Mouse (Mus musculus): ENCODE data around the gene Cep131.

The Cep131 gene

GRCm38 (mm10) chr11:120086702-120087152, at the start of gene Cep131:
Gene Cep131, minus strand, starts transcription at chr11:120086827.
- peak; percentile 98 for DNase-seq (ENCODE audit: low read depth)

GRCm38 (mm10) chr11:120136195-120136594, 49.6 kb upstream of the Cep131 start:
- DNase-seq (ENCODE audit: low read depth), result no peak

GRCm38 (mm10) chr11:120134847-120135530, 48.4 kb upstream of the Cep131 start:
- DNase-seq (ENCODE audit: low read depth), result no peak

GRCm38 (mm10) chr11:120134148-120134547, 47.5 kb upstream of the Cep131 start:
- DNase-seq (ENCODE audit: low read depth), result no peak

GRCm38 (mm10) chr11:120129281-120129680, 42.7 kb upstream of the Cep131 start:
- no peak for DNase-seq (ENCODE audit: low read depth)

GRCm38 (mm10) chr11:120126845-120127244, 40.2 kb upstream of the Cep131 start:
- DNase-seq (ENCODE audit: low read depth), result peak; percentile 24

GRCm38 (mm10) chr11:120122126-120122525, 35.5 kb upstream of the Cep131 start:
- no peak for DNase-seq (ENCODE audit: low read depth)

GRCm38 (mm10) chr11:120120642-120121420, 34.2 kb upstream of the Cep131 start:
- DNase-seq (ENCODE audit: low read depth), result peak; percentile 32

- no peak for DNase-seq (ENCODE audit: low read depth)
These were observed 33.4 kb upstream of the Cep131 start for GRCm38 (mm10) chr11:120119936-120120541.

- no peak for DNase-seq (ENCODE audit: low read depth)
These were observed 32.5 kb upstream of the Cep131 start for GRCm38 (mm10) chr11:120119108-120119507.

- no peak for DNase-seq (ENCODE audit: low read depth)
These were observed 31.0 kb upstream of the Cep131 start for GRCm38 (mm10) chr11:120117626-120118025.

GRCm38 (mm10) chr11:120114488-120115215, 28.0 kb upstream of the Cep131 start:
- DNase-seq (ENCODE audit: low read depth), result no peak

- no peak for DNase-seq (ENCODE audit: low read depth)
These were observed 25.5 kb upstream of the Cep131 start for GRCm38 (mm10) chr11:120112136-120112535.

- peak; percentile 78 for DNase-seq (ENCODE audit: low read depth)
These were observed 24.4 kb upstream of the Cep131 start for GRCm38 (mm10) chr11:120111033-120111432.

GRCm38 (mm10) chr11:120110554-120110953, 23.9 kb upstream of the Cep131 start:
- peak; percentile 17 for DNase-seq (ENCODE audit: low read depth)

- no peak for DNase-seq (ENCODE audit: low read depth)
These were observed 23.1 kb upstream of the Cep131 start for GRCm38 (mm10) chr11:120109558-120110210.

GRCm38 (mm10) chr11:120107796-120108195, 21.2 kb upstream of the Cep131 start:
- no peak for DNase-seq (ENCODE audit: low read depth)

GRCm38 (mm10) chr11:120107026-120107425, 20.4 kb upstream of the Cep131 start:
- DNase-seq (ENCODE audit: low read depth), result no peak

- no peak for DNase-seq (ENCODE audit: low read depth)
These were observed 16.9 kb upstream of the Cep131 start for GRCm38 (mm10) chr11:120103431-120103997.

GRCm38 (mm10) chr11:120101036-120101435, 14.4 kb upstream of the Cep131 start:
- peak; percentile 87 for DNase-seq (ENCODE audit: low read depth)

Data from induced T-regulatory cell, adult 2 months (primary cell).